16 mouse cellular contexts compared by ENCODE assay signal in the genomic region with DNA sequence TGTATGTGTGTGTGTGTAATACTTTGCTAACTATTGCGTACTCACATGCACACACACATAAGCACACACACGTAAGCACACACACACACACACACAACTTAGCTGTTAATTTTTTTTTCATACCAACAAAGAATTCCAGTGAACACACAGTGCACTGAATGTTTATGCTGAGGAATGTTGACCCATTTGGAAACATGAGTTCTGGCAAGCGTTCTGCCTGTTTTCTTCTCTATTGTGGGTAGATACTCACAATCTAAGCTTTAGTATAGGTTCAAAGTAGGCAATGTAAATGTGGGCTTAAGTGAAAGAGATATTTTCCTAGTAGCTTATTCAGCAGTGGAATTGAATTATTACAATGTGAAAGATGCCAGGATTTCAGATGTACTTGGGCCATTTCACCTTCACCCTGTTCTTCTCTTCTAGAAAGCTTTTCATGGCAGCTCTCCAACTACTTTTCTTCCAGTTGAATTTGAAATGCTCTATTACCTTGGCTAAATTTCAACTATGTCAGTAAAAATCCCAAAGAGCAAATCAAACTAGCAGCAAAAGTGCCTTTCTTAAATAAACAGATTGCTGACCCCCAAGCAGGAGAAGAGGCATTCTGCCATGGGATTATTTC.
DNase-seq lines count a peak whose midpoint lies in the region; ATAC-seq and TF ChIP-seq lines count a peak whose summit lies in the region.
"Had no signal": no experiment of that assay in that cellular context is flagged by ENCODE, and none has a peak within 500 bp of the region (broad histone marks: within the 10 kb centered on the region; RNA-seq: fewer than 3 reads in every experiment).

No protein-coding gene starts in this region.

- DNase-seq in cerebellum, postnatal 10 days: peak; percentile 3 to 48
- no peak for DNase-seq in cerebellum, postnatal 36 days
- DNase-seq in kidney, adult 2 months: peak; percentile 89
- peak; percentile 17 for DNase-seq in midbrain, embryonic 14.5 days
- DNase-seq in limb, embryonic 14.5 days (ENCODE audit: low spot score): peak; percentile 94
- no peak for DNase-seq in urinary bladder, postnatal 10 days (ENCODE audit: low spot score)
- DNase-seq: cerebellum, adult 11-12 months; embryo, embryonic 11 days; gastrocnemius, postnatal 14 days; right cerebral cortex, postnatal 4 days; thymus, adult 2 months had no signal

- no peak overlapping the region for H3K27ac ChIP-seq in kidney, adult 2 months (ENCODE audit: insufficient read depth, low read depth, low read length)
- H3K27ac ChIP-seq in kidney, embryonic 16.5 days (ENCODE audit: low read length): no peak overlapping the region
- no peak overlapping the region for H3K27ac ChIP-seq in midbrain, embryonic 14.5 days (replicated peaks; ENCODE audit: low read depth, low read length)
- no peak overlapping the region for H3K27ac ChIP-seq in midbrain, embryonic 13.5 days
- H3K27ac ChIP-seq in limb, embryonic 14.5 days (replicated peaks; ENCODE audit: low read depth, low read length): peak overlapping the region; percentile 38
- H3K27ac ChIP-seq: liver, embryonic 14.5 days; midbrain, embryonic 15.5 days had no signal

- H3K4me3 ChIP-seq in kidney, adult 2 months (ENCODE audit: insufficient read depth, low read depth, low read length): no peak overlapping the region
- no peak overlapping the region for H3K4me3 ChIP-seq in kidney, embryonic 16.5 days (ENCODE audit: low read length)
- H3K4me3 ChIP-seq in midbrain, embryonic 14.5 days (replicated peaks; ENCODE audit: low read depth, low read length): no peak overlapping the region
- no peak overlapping the region for H3K4me3 ChIP-seq in midbrain, embryonic 13.5 days (replicated peaks)
- no peak overlapping the region for H3K4me3 ChIP-seq in limb, embryonic 14.5 days (replicated peaks; ENCODE audit: low read length)
- H3K4me3 ChIP-seq: erythroblast, embryonic 14.5 days; midbrain, embryonic 15.5 days had no signal

- no peak for TF ChIP-seq POLR2A in kidney, adult 2 months (IDR thresholded peaks at IDR 0.05; ENCODE audit: low read depth, low read length)
- no peak for TF ChIP-seq POLR2A in limb, embryonic 14.5 days (IDR thresholded peaks at IDR 0.05; ENCODE audit: borderline replicate concordance, extremely low read depth, insufficient read depth, insufficient read length)

- H3K4me1 ChIP-seq in kidney, adult 2 months (ENCODE audit: control insufficient read depth, insufficient read depth, low read length): no peaks in the 10 kb centered on the region
- H3K4me1 ChIP-seq in kidney, embryonic 16.5 days (ENCODE audit: insufficient read depth, low read length): no peaks in the 10 kb centered on the region
- H3K4me1 ChIP-seq in midbrain, embryonic 14.5 days (ENCODE audit: control insufficient read depth, insufficient read depth, low read length): no peaks in the 10 kb centered on the region
- H3K4me1 ChIP-seq in midbrain, embryonic 13.5 days (replicated peaks): no peaks in the 10 kb centered on the region
- H3K4me1 ChIP-seq in limb, embryonic 14.5 days (ENCODE audit: control insufficient read depth, insufficient read depth, low read length): no peaks in the 10 kb centered on the region
- H3K4me1 ChIP-seq: midbrain, embryonic 15.5 days had no signal

- WGBS in kidney, adult 2 months: 55% methylated on average over 3 of the region's 3 CpGs
- 73% methylated on average over 3 of the region's 3 CpGs for WGBS in kidney, embryonic 16.5 days
- WGBS in midbrain, embryonic 14.5 days: 86% methylated on average over 3 of the region's 3 CpGs
- WGBS in midbrain, embryonic 13.5 days: 91% methylated on average over 3 of the region's 3 CpGs
- WGBS in limb, embryonic 14.5 days: 69% methylated on average over 3 of the region's 3 CpGs

- TF ChIP-seq CTCF in kidney, adult 2 months (conservative IDR thresholded peaks at IDR 0.05; ENCODE audit: insufficient read depth, insufficient read length, low read depth, low read length): no peak

- H3K9me3 ChIP-seq in kidney, embryonic 16.5 days (ENCODE audit: low read length): no peaks in the 10 kb centered on the region
- H3K9me3 ChIP-seq in midbrain, embryonic 14.5 days (ENCODE audit: control insufficient read depth, low read length): no peaks in the 10 kb centered on the region
- no peaks in the 10 kb centered on the region for H3K9me3 ChIP-seq in midbrain, embryonic 13.5 days
- H3K9me3 ChIP-seq in limb, embryonic 14.5 days (ENCODE audit: control insufficient read depth, low read length): no peaks in the 10 kb centered on the region
- H3K9me3 ChIP-seq: midbrain, embryonic 15.5 days had no signal

- H3K9ac ChIP-seq in kidney, embryonic 16.5 days (replicated peaks; ENCODE audit: low read length): no peak overlapping the region
- H3K9ac ChIP-seq in midbrain, embryonic 14.5 days (replicated peaks; ENCODE audit: low read length): no peak overlapping the region
- no peak overlapping the region for H3K9ac ChIP-seq in midbrain, embryonic 13.5 days (replicated peaks)
- no peak overlapping the region for H3K9ac ChIP-seq in limb, embryonic 14.5 days (ENCODE audit: low read depth, low read length, severe bottlenecking)
- H3K9ac ChIP-seq: liver, embryonic 14.5 days; midbrain, embryonic 15.5 days had no signal

- H3K27me3 ChIP-seq in kidney, adult 2 months (replicated peaks; ENCODE audit: control insufficient read depth, insufficient read depth, low read length): no peaks in the 10 kb centered on the region
- no peaks in the 10 kb centered on the region for H3K27me3 ChIP-seq in kidney, embryonic 16.5 days (ENCODE audit: insufficient read depth, low read length)
- H3K27me3 ChIP-seq in midbrain, embryonic 14.5 days (ENCODE audit: control insufficient read depth, insufficient read depth, low read length): no peaks in the 10 kb centered on the region
- no peaks in the 10 kb centered on the region for H3K27me3 ChIP-seq in midbrain, embryonic 13.5 days
- H3K27me3 ChIP-seq in limb, embryonic 14.5 days (ENCODE audit: control insufficient read depth, insufficient read depth, low read length): no peaks in the 10 kb centered on the region
- H3K27me3 ChIP-seq: midbrain, embryonic 15.5 days had no signal

- ATAC-seq in kidney, embryonic 16.5 days (ENCODE audit: low FRiP score, low TSS enrichment): no peak
- no peak for ATAC-seq in midbrain, embryonic 14.5 days (ENCODE audit: low FRiP score, low TSS enrichment)
- no peak for ATAC-seq in midbrain, embryonic 13.5 days
- ATAC-seq in limb, embryonic 14.5 days (ENCODE audit: low FRiP score, low read depth): peak; percentile 71
- ATAC-seq: midbrain, embryonic 15.5 days had no signal

- no peak overlapping the region for H3K4me2 ChIP-seq in kidney, embryonic 16.5 days (replicated peaks; ENCODE audit: low read depth, low read length)
- H3K4me2 ChIP-seq in midbrain, embryonic 14.5 days (ENCODE audit: low read length): no peak overlapping the region
- no peak overlapping the region for H3K4me2 ChIP-seq in midbrain, embryonic 13.5 days (replicated peaks)
- no peak overlapping the region for H3K4me2 ChIP-seq in limb, embryonic 14.5 days (replicated peaks; ENCODE audit: low read depth, low read length, severe bottlenecking)
- H3K4me2 ChIP-seq: midbrain, embryonic 15.5 days had no signal

- no peaks in the 10 kb centered on the region for H3K36me3 ChIP-seq in kidney, adult 2 months (ENCODE audit: control insufficient read depth, insufficient read depth, low read length)
- no peaks in the 10 kb centered on the region for H3K36me3 ChIP-seq in kidney, embryonic 16.5 days (ENCODE audit: insufficient read depth, low read length)
- no peaks in the 10 kb centered on the region for H3K36me3 ChIP-seq in midbrain, embryonic 14.5 days (ENCODE audit: control insufficient read depth, insufficient read depth, low read length)
- no peaks in the 10 kb centered on the region for H3K36me3 ChIP-seq in midbrain, embryonic 13.5 days
- no peaks in the 10 kb centered on the region for H3K36me3 ChIP-seq in limb, embryonic 14.5 days (ENCODE audit: control insufficient read depth, insufficient read depth, low read length)
- H3K36me3 ChIP-seq: midbrain, embryonic 15.5 days had no signal

Comparison
In these comparisons a context has a peak if more than half of its experiments do, and no peak if none do; other contexts are left out.
1. DNase-seq: peak in cerebellum, postnatal 10 days (2 of 2), kidney, adult 2 months (single experiment), midbrain, embryonic 14.5 days (single experiment) and limb, embryonic 14.5 days (single experiment); none in cerebellum, postnatal 36 days (0 of 2) and urinary bladder, postnatal 10 days (single experiment).